Mouse (Mus musculus): ENCODE measurements around the gene Car5b.

DNA sequence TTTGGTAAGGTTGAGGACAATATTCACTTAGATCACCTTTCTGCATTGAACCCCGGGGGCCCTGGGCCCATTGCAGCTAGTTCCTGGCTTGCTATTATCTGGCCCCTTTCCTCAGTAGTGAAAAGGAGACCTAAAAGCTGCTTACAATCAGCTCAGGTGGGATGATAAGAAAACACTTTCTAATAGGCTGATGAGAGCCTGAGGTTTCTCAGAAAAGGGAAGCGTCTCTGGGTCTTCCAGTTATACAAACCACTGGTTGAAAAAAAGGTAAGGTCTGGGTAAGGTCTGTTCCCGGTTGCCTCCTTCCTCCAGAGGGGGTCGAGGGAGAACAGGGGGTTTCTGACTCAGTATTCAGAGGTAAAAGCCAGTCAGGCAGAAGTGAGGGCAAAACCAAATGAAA is 31.3 kb upstream of the Car5b start:
- no peak for TF ChIP-seq CTCF (IDR thresholded peaks at IDR 0.05; ENCODE audit: low read depth, low read length)
- no peak for TF ChIP-seq TAL1 (conservative IDR thresholded peaks at IDR 0.05; ENCODE audit: low read depth, low read length)
- TF ChIP-seq GATA1 (IDR thresholded peaks at IDR 0.05; ENCODE audit: borderline replicate concordance, low read length) = no peak
